Mouse (Mus musculus) heart, embryonic 15.5 days (tissue): ENCODE data around the gene Ppard. TPM values are rescaled to one million over a fixed set of nuclear protein-coding genes. Genes with fewer than 3 reads are reported as not detected.
"Not testable (repeated sequence)": the region's sequence is repeated elsewhere in the genome, so short reads cannot be mapped to it uniquely, and the experiment has no call there.

Source experiments
- ATAC-seq: fragments of 200-750 bp; cut with Nextera tagmentation; replicated peaks from 2 replicates; pipeline ENCODE4 v1.8.0; 2017; ENCODE audit warnings: low read depth, moderate TSS enrichment; ENCODE audit not compliant: insufficient number of reproducible peaks, insufficient read depth, low FRiP score
- H3K27ac ChIP-seq: fragments of 300-500 bp; sonication (generic); 2 replicates; pipeline ENCODE4 v1.5.1; 2015; ENCODE audit warnings: mild to moderate bottlenecking, inconsistent platforms
- H3K27me3 ChIP-seq: fragments of 300-500 bp; sonication (generic); 2 replicates; pipeline ENCODE4 v1.6.1; 2015; ENCODE audit warnings: inconsistent platforms
- H3K36me3 ChIP-seq: fragments of 300-500 bp; sonication (generic); 2 replicates; pipeline ENCODE4 v1.6.1; 2015; ENCODE audit warnings: mild to moderate bottlenecking, inconsistent platforms
- H3K4me1 ChIP-seq: fragments of 300-500 bp; sonication (generic); replicated peaks from 2 replicates; pipeline ENCODE4 v1.6.1; 2015; ENCODE audit warnings: inconsistent platforms
- H3K4me2 ChIP-seq: fragments of 300-500 bp; sonication (generic); 2 replicates; pipeline ENCODE4 v1.6.1; 2015; ENCODE audit warnings: inconsistent platforms, mild to moderate bottlenecking, moderate library complexity
- H3K4me3 ChIP-seq: fragments of 300-500 bp; sonication (generic); 2 replicates; pipeline ENCODE4 v1.5.1; 2015; ENCODE audit warnings: mild to moderate bottlenecking, inconsistent platforms
- H3K9ac ChIP-seq: fragments of 300-500 bp; sonication (generic); 2 replicates; pipeline ENCODE4 v1.6.1; 2015; ENCODE audit warnings: mild to moderate bottlenecking, inconsistent platforms
- H3K9me3 ChIP-seq: fragments of 300-500 bp; sonication (generic); replicated peaks from 2 replicates; pipeline ENCODE4 v1.6.1; 2016; ENCODE audit warnings: inconsistent platforms
- WGBS: fragments of 180-500 bp; shearing (Covaris S2); methylation state at CpG from one replicate; pipeline ENCODE4 v1.1.7; 2015; ENCODE audit warnings: mixed read lengths; 5-methylcytosine and 5-hydroxymethylcytosine counted together
- polyA plus RNA-seq: library from polyadenylated mRNA; unstranded; fragments of >200 nt; fragmentation: Nextera tagmentation; extraction: Ambion mirVana; gene quantifications from 2 replicates; pipeline ENCODE4 v1.2.1, GENCODE M21; 2015

The Ppard gene
- polyA plus RNA-seq, 1 experiment from 2014 or later, result 1.1 TPM

DNA sequence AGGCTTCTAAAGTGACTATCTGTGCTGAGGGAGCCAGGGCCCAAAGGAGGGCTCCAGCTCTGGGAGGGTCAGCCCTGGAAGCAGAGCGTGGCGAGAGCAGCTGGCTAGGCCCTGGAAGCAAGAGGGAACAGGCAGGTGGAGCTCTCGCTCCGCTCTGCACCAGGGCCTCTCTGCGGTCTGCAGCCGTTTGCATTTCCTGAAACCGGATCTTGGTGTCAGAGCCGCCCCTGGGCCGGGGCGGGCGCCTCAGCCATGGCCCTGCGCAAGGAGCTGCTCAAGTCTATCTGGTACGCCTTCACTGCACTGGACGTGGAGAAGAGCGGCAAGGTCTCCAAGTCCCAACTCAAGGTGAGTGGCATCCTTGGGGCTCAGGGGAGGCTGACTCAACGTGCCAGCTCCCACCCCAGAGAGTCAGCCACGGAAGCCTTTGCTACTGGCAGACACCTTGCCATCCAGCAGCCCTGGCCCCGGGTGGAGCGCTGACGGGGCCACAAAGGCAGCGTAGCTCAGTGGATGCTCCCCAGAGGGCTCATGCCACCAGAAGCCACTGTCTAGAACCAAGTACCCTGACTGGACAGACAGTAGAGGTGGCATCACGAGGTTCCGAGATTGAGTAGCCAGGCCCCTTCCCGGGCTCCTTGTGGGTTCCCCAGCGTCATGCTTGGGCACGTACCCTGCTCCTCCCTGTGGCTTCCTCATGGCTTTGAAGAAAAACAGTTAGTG is 24.7 kb upstream of the Ppard start, which contains the start of gene Def6:
Gene Def6 (plus strand): TSS at position 188 of the 723 bp plus-strand sequence.
- Histone ChIP-seq H3K9ac (peak within 1 kb of the TSS; percentile 64), H3K27ac (peak within 1 kb of the TSS; percentile 79), H3K27me3 (no peaks in the 10 kb centered on the region), H3K4me2 (peak within 1 kb of the TSS; percentile 69), H3K9me3 (no peaks in the 10 kb centered on the region), H3K4me1 (peaks cover 20% of the 10 kb centered on the region), H3K36me3 (no peaks in the 10 kb centered on the region), H3K4me3 (peak within 1 kb of the TSS; percentile 49)
- peak; percentile 83 for ATAC-seq
- WGBS, result 17% methylated on average over 26 of the region's 26 CpGs

DNA sequence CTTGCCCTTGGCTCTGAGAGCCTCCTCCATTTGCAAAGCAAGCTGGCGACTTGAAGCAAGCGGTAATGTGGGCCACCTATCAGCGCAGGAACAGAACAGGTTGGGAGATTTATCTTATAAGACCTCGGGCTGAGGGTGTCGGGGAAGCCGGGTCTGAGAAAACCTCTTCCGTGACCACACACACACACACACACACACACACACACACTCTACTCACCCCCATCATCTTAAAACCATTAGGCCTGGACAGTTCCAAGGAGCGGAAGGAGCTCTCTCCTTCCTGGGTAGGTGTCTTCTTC is 24.2 kb upstream of the Ppard start:
- 78% methylated on average over 8 of the region's 8 CpGs for WGBS
- Histone ChIP-seq H3K4me3 (peak overlapping the region; percentile 49), H3K36me3 (no peaks in the 10 kb centered on the region), H3K9me3 (no peaks in the 10 kb centered on the region), H3K27me3 (no peaks in the 10 kb centered on the region), H3K9ac (peak overlapping the region; percentile 64; the same call in 1 of the 2 replicates), H3K4me2 (peak overlapping the region; percentile 69), H3K27ac (peak overlapping the region; percentile 79; the same call in 1 of the 2 replicates), H3K4me1 (peaks cover 20% of the 10 kb centered on the region)
- ATAC-seq, result no peak

DNA sequence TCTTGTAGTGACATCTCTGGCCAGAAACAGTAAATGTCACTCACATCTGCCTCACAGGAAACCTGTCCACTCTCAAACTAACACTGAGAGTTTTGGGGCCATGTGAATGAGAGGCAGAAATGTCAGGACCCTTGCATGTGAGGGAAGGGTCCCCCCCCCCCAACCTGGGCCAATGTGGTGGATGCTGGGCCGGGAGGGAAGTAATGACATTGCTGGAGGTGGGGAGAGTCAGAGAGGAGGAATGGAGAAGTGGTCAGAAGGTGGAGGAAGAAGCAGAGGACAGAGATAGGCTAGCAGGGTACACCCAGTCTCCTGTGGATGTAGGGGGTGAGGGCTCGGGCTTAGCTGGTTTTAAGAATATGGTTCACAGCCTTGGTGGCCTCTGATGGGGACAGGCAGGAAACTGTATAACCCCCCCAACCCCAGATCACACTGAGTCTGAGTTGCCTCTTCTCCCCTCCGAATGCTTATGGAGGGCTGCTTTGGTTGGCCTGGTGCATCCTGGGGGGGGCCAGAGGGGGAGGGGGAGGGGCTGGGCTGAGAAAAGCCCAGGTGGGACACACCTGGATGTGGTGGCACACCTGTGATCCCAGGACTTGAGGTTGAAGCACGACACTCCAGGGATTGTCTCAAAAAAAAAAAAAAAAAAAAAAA is 22.9 kb upstream of the Ppard start:
- H3K9ac ChIP-seq, result no peak overlapping the region; the same call in 1 of the 2 replicates
- no peak for ATAC-seq
- peaks cover 20% of the 10 kb centered on the region for H3K4me1 ChIP-seq
- H3K27me3 ChIP-seq, result no peaks in the 10 kb centered on the region
- no peaks in the 10 kb centered on the region for H3K36me3 ChIP-seq
- no peaks in the 10 kb centered on the region for H3K9me3 ChIP-seq
- H3K4me2 ChIP-seq, result peak overlapping the region; percentile 15; the same call in 1 of the 2 replicates
- WGBS, result 56% methylated on average over 4 of the region's 4 CpGs
- H3K27ac ChIP-seq, result no peak overlapping the region
- peak overlapping the region; percentile 49; the same call in 1 of the 2 replicates for H3K4me3 ChIP-seq

DNA sequence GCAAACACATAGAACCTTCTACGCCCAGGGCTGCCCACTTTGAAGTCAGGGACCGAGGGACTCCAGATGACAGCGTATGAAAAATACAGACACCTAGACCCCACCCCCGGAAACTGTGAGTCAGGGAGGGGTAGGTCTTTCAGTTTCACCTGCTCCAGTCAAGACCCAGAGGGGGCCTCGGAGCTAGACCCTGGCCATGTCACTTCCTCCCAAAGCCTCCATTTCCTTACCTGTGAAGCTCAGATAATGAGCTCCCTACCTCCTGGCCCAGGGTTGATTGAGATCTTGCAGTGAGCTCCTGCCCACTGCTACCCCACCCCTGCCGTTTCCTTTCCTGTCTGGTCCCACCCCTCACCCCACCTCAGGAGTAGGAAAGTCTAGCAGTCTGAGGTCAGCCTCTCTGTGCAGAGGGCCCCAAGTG is 20.6 kb upstream of the Ppard start:
- Histone ChIP-seq H3K4me3 (no peak overlapping the region), H3K9ac (no peak overlapping the region), H3K27me3 (peaks cover 2% of the 10 kb centered on the region; the same call in 1 of the 2 replicates), H3K4me2 (no peak overlapping the region), H3K27ac (no peak overlapping the region), H3K4me1 (peaks cover 13% of the 10 kb centered on the region), H3K36me3 (no peaks in the 10 kb centered on the region), H3K9me3 (no peaks in the 10 kb centered on the region)
- no peak for ATAC-seq
- WGBS, result 67% methylated on average over 6 of the region's 6 CpGs

DNA sequence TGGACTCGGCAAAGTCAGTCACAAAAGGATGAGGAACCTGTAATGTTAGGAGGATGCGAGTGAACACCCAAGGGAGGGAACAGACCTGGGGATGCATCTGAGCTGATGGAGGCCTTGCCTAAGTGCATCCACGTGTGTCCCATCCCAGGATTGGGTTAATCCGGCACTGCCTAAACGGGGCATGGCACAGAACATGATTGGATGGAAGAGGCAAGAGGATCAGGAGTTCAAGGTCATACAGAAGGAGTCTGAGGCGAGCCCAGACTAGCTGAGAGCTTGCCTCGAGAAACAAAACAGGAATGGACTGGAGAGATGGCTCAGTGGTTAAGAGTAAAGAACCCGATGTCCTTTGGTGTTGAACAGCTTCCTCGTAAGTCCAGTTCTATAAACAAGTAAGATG is 20.1 kb upstream of the Ppard start:
- Histone ChIP-seq H3K27me3 (peaks cover 6% of the 10 kb centered on the region; the same call in 1 of the 2 replicates), H3K4me3 (no peak overlapping the region), H3K4me2 (no peak overlapping the region), H3K9me3 (no peaks in the 10 kb centered on the region), H3K4me1 (peaks cover 8% of the 10 kb centered on the region), H3K27ac (no peak overlapping the region), H3K36me3 (no peaks in the 10 kb centered on the region), H3K9ac (no peak overlapping the region)
- ATAC-seq, result no peak
- 68% methylated on average over 9 of the region's 9 CpGs for WGBS

DNA sequence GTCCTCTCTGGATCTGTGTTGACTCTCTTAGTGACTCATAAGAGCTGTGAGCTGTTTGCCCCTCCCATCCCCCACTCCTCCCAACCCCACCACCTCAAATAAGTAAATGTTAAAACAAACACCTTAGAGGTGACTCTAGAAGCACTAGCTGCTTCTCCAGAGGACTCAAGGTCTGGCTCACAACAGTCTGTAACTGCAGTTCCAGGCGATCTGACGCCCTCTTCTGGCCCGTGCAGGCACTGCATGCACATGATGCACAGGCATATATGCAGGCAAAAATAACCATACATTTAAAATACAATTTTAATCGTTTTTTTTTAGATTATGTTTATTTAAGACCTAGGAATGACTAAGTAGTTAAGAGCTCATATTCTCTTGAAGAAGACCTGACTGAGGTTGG is 19.3 kb upstream of the Ppard start:
- Histone ChIP-seq H3K4me3 (no peak overlapping the region), H3K36me3 (no peaks in the 10 kb centered on the region), H3K4me2 (no peak overlapping the region), H3K9ac (no peak overlapping the region), H3K27me3 (peaks cover 8% of the 10 kb centered on the region; the same call in 1 of the 2 replicates), H3K27ac (no peak overlapping the region), H3K9me3 (no peaks in the 10 kb centered on the region), H3K4me1 (peaks cover 5% of the 10 kb centered on the region; the same call in 1 of the 2 replicates)
- WGBS, result 25% methylated on average over 4 of the region's 4 CpGs
- ATAC-seq, result no peak

- Histone ChIP-seq H3K27me3 (peaks cover 8% of the 10 kb centered on the region; the same call in 1 of the 2 replicates), H3K36me3 (no peaks in the 10 kb centered on the region), H3K9ac (no peak overlapping the region), H3K4me2 (no peak overlapping the region), H3K27ac (no peak overlapping the region), H3K9me3 (no peaks in the 10 kb centered on the region), H3K4me3 (no peak overlapping the region), H3K4me1 (peaks cover 7% of the 10 kb centered on the region; the same call in 1 of the 2 replicates)
- no peak for ATAC-seq
- 85% methylated on average over 9 of the region's 9 CpGs for WGBS
Observed at GRCm38 (mm10) chr17:28216791-28217190, 15.7 kb upstream of the Ppard start.

GRCm38 (mm10) chr17:28217721-28218649 is 14.5 kb upstream of the Ppard start:
- Histone ChIP-seq H3K36me3 (no peaks in the 10 kb centered on the region), H3K9me3 (no peaks in the 10 kb centered on the region), H3K27ac (peak overlapping the region; percentile 43; the same call in 1 of the 2 replicates), H3K4me2 (peak overlapping the region; percentile 39), H3K4me1 (peaks cover 10% of the 10 kb centered on the region), H3K9ac (no peak overlapping the region), H3K4me3 (no peak overlapping the region), H3K27me3 (peaks cover 8% of the 10 kb centered on the region; the same call in 1 of the 2 replicates)
- no peak; the same call in 1 of the 2 replicates for ATAC-seq
- 25% methylated on average over 23 of the region's 23 CpGs for WGBS

- H3K27me3 ChIP-seq, ATAC-seq, H3K36me3 ChIP-seq, H3K4me3 ChIP-seq, H3K9me3 ChIP-seq, H3K9ac ChIP-seq, H3K4me2 ChIP-seq, H3K27ac ChIP-seq: not testable (repeated sequence)
- WGBS, result 89% methylated on average over 10 of the region's 10 CpGs
- peaks cover 31% of the 10 kb centered on the region for H3K4me1 ChIP-seq
Observed at GRCm38 (mm10) chr17:28222463-28222862, 10.0 kb upstream of the Ppard start.

DNA sequence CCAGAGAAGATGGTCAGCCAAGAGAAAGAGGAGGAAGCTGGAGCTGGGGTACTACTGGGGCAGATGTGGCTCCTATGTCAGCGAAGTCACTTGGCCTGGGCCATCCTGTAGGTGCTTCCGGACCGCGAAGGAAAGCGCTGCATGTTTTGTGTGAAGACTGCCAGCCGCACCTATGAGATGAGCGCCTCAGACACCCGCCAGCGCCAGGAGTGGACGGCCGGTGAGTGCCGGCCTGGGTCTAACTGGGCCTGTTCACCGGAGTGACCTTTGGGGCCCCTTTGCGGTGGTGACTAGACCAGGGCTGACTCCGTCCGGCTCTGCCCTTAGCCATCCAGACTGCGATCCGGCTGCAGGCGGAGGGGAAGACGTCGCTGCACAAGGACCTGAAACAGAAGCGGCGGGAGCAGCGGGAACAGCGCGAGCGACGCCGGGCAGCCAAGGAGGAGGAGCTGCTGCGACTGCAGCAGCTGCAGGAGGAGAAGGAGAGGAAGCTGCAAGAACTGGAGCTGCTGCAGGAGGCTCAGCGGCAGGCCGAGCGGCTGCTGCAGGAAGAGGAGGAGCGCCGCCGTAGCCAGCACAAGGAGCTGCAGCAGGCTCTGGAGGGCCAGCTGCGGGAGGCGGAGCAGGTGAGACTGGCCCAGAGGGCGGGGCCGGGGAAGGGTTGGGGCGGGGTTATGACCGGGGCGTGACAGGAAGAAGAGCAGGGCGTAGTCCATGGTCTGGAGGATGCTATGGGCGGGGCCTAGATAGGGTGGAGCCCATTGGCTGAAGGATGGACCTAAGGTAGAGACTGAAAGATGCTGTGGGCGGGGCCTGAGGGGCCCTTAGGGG is 8.7 kb upstream of the Ppard start:
- Histone ChIP-seq H3K4me1 (peaks cover 24% of the 10 kb centered on the region), H3K27me3 (no peaks in the 10 kb centered on the region), H3K27ac (peak overlapping the region; percentile 64), H3K4me3 (peak overlapping the region; percentile 60), H3K9me3 (no peaks in the 10 kb centered on the region), H3K4me2 (peak overlapping the region; percentile 95), H3K36me3 (no peaks in the 10 kb centered on the region), H3K9ac (peak overlapping the region; percentile 61)
- peak; percentile 88 for ATAC-seq
- WGBS, result 2% methylated on average over 46 of the region's 46 CpGs
